Mouse (Mus musculus) erythroblast, embryonic 14.5 days (primary cell): Measurements from ENCODE around the gene Rpl3l.

Source experiments
- GATA1 ChIP-seq: IDR thresholded peaks from 2 replicates; pipeline ENCODE4 v1.6.1; 2012; ENCODE audit warnings: low read length, inconsistent platforms, mixed read lengths
- TAL1 ChIP-seq: IDR thresholded peaks from 3 replicates; pipeline ENCODE4 v1.6.1; 2012; ENCODE audit warnings: low read length, inconsistent platforms, mixed read lengths

- TF ChIP-seq TAL1 (no peak), GATA1 (no peak)
Observed at GRCm38 (mm10) chr17:24752415-24753394, 25.1 kb downstream of the Rpl3l start, which contains the start of gene Hs3st6.
